Comparison of ENCODE assay signal across 21 mouse cellular contexts in genomic region chr2:106461021-106461420, GRCm38 (mm10).
DNase-seq lines count a peak whose midpoint lies in the region; ATAC-seq lines count a peak whose summit lies in the region.
"Had no signal": no experiment of that assay in that cellular context is flagged by ENCODE, and none has a peak within 500 bp of the region (broad histone marks: within the 10 kb centered on the region; RNA-seq: fewer than 3 reads in every experiment).

No protein-coding gene starts in this region.

- intact Hi-C loops in heart, postnatal 25 days (cut with DNase I) = no loop called here

- peak overlapping the region; percentile 71 for H3K27ac ChIP-seq in heart, embryonic 12.5 days (ENCODE audit: poor library complexity, severe bottlenecking)
- H3K27ac ChIP-seq in lung, embryonic 16.5 days (ENCODE audit: low read length) = no peak overlapping the region
- H3K27ac ChIP-seq in embryonic facial prominence, embryonic 11.5 days (replicated peaks; ENCODE audit: low read depth, low read length) = 0 out of 2 replicates have a peak overlapping the region, but pooled peaks have one; percentile 23
- no peak overlapping the region for H3K27ac ChIP-seq in limb, embryonic 13.5 days
- H3K27ac ChIP-seq: hindbrain, embryonic 13.5 days; kidney, embryonic 15.5 days; liver, embryonic 15.5 days; midbrain, embryonic 10.5 days; neural tube, embryonic 13.5 days had no signal

- no peak overlapping the region for H3K9ac ChIP-seq in heart, embryonic 12.5 days
- no peak overlapping the region for H3K9ac ChIP-seq in lung, embryonic 16.5 days (ENCODE audit: low read length)
- H3K9ac ChIP-seq in embryonic facial prominence, embryonic 11.5 days (replicated peaks; ENCODE audit: low read length) = no peak overlapping the region
- H3K9ac ChIP-seq in limb, embryonic 13.5 days = no peak overlapping the region
- H3K9ac ChIP-seq: embryonic facial prominence, embryonic 12.5 days; hindbrain, embryonic 13.5 days; kidney, embryonic 15.5 days; liver, embryonic 15.5 days; neural tube, embryonic 13.5 days had no signal

- 0 out of 2 replicates have a peak, but pooled peaks have one; percentile 40 for ATAC-seq in heart, embryonic 12.5 days (ENCODE audit: insufficient number of reproducible peaks, low FRiP score)
- no peak for ATAC-seq in lung, embryonic 16.5 days (ENCODE audit: low read depth)
- ATAC-seq in embryonic facial prominence, embryonic 11.5 days (replicated peaks; ENCODE audit: insufficient number of reproducible peaks, low FRiP score, low TSS enrichment, low read depth) = peak; percentile 50
- no peak for ATAC-seq in limb, embryonic 13.5 days (ENCODE audit: low FRiP score, low read depth)
- ATAC-seq: activated CD4-positive, CD25-positive, alpha-beta regulatory T cell, adult 4 months; intestine, embryonic 16.5 days had no signal

- H3K27me3 ChIP-seq in heart, embryonic 12.5 days (replicated peaks) = no peaks in the 10 kb centered on the region
- no peaks in the 10 kb centered on the region for H3K27me3 ChIP-seq in lung, embryonic 16.5 days (ENCODE audit: control insufficient read depth, insufficient read depth, low read depth, low read length)
- no peaks in the 10 kb centered on the region for H3K27me3 ChIP-seq in embryonic facial prominence, embryonic 11.5 days (ENCODE audit: control insufficient read depth, insufficient read depth, low read length)
- no peaks in the 10 kb centered on the region for H3K27me3 ChIP-seq in limb, embryonic 13.5 days
- H3K27me3 ChIP-seq: embryonic facial prominence, embryonic 12.5 days; hindbrain, embryonic 13.5 days; kidney, embryonic 15.5 days; liver, embryonic 15.5 days; neural tube, embryonic 13.5 days had no signal

- 24% methylated on average over 8 of the region's 8 CpGs for WGBS in heart, embryonic 12.5 days
- 29% methylated on average over 8 of the region's 8 CpGs for WGBS in lung, embryonic 16.5 days
- WGBS in embryonic facial prominence, embryonic 11.5 days = 18% methylated on average over 8 of the region's 8 CpGs
- WGBS in limb, embryonic 13.5 days = 20% methylated on average over 8 of the region's 8 CpGs

- DNase-seq in heart, postnatal 25 days (ENCODE audit: low spot score) = no peak
- DNase-seq in lung, postnatal 25 days (ENCODE audit: low spot score) = no peak
- peak; percentile 85 for DNase-seq in embryonic facial prominence, embryonic 11.5 days (ENCODE audit: low spot score)
- no peak for DNase-seq in adrenal gland, postnatal 4 days (ENCODE audit: low spot score in 2 of 2)
- DNase-seq in retina, postnatal 1 day = no peak
- DNase-seq: adrenal gland, postnatal 36 days; B cell, adult 2 months; cerebellum, postnatal 10 days; right cerebral cortex, postnatal 25 days; thymus, postnatal 25 days had no signal

- H3K36me3 ChIP-seq in heart, embryonic 12.5 days = no peaks in the 10 kb centered on the region
- H3K36me3 ChIP-seq in lung, embryonic 16.5 days (ENCODE audit: control insufficient read depth, insufficient read depth, low read length) = no peaks in the 10 kb centered on the region
- H3K36me3 ChIP-seq in embryonic facial prominence, embryonic 11.5 days (replicated peaks; ENCODE audit: control insufficient read depth, insufficient read depth, low read depth, low read length) = no peaks in the 10 kb centered on the region
- H3K36me3 ChIP-seq in limb, embryonic 13.5 days = no peaks in the 10 kb centered on the region
- H3K36me3 ChIP-seq: embryonic facial prominence, embryonic 12.5 days; hindbrain, embryonic 13.5 days; kidney, embryonic 15.5 days; liver, embryonic 15.5 days; midbrain, embryonic 10.5 days; neural tube, embryonic 13.5 days had no signal

- H3K4me3 ChIP-seq in heart, embryonic 12.5 days = no peak overlapping the region
- H3K4me3 ChIP-seq in lung, embryonic 16.5 days (ENCODE audit: low read length) = no peak overlapping the region
- no peak overlapping the region for H3K4me3 ChIP-seq in embryonic facial prominence, embryonic 11.5 days (ENCODE audit: low read depth, low read length)
- H3K4me3 ChIP-seq in limb, embryonic 13.5 days = no peak overlapping the region
- H3K4me3 ChIP-seq: embryonic facial prominence, embryonic 12.5 days; hindbrain, embryonic 13.5 days; kidney, embryonic 15.5 days; liver, embryonic 15.5 days; midbrain, embryonic 10.5 days; neural tube, embryonic 13.5 days had no signal

- peak overlapping the region; percentile 51 for H3K4me2 ChIP-seq in heart, embryonic 12.5 days
- H3K4me2 ChIP-seq in lung, embryonic 16.5 days (ENCODE audit: low read depth, low read length) = 0 out of 2 replicates have a peak overlapping the region, but pooled peaks have one; percentile 6
- H3K4me2 ChIP-seq in embryonic facial prominence, embryonic 11.5 days (ENCODE audit: low read depth, low read length) = no peak overlapping the region
- H3K4me2 ChIP-seq in limb, embryonic 13.5 days (replicated peaks) = 0 out of 2 replicates have a peak overlapping the region, but pooled peaks have one; percentile 2
- H3K4me2 ChIP-seq: embryonic facial prominence, embryonic 12.5 days; hindbrain, embryonic 13.5 days; kidney, embryonic 15.5 days; liver, embryonic 15.5 days; neural tube, embryonic 13.5 days had no signal

- peaks cover 28% of the 10 kb centered on the region for H3K4me1 ChIP-seq in heart, embryonic 12.5 days (replicated peaks)
- no peaks in the 10 kb centered on the region; the same call in 1 of the 2 replicates for H3K4me1 ChIP-seq in lung, embryonic 16.5 days (replicated peaks; ENCODE audit: control insufficient read depth, insufficient read depth, low read length)
- no peaks in the 10 kb centered on the region; the same call in 1 of the 2 replicates for H3K4me1 ChIP-seq in embryonic facial prominence, embryonic 11.5 days (ENCODE audit: control insufficient read depth, insufficient read depth, low read length)
- peaks cover 29% of the 10 kb centered on the region for H3K4me1 ChIP-seq in limb, embryonic 13.5 days
- H3K4me1 ChIP-seq: kidney, embryonic 15.5 days; liver, embryonic 15.5 days; neural tube, embryonic 13.5 days had no signal

- H3K9me3 ChIP-seq in heart, embryonic 12.5 days (replicated peaks) = no peaks in the 10 kb centered on the region
- no peaks in the 10 kb centered on the region for H3K9me3 ChIP-seq in lung, embryonic 16.5 days (ENCODE audit: control insufficient read depth, low read length)
- H3K9me3 ChIP-seq in embryonic facial prominence, embryonic 11.5 days (replicated peaks; ENCODE audit: control insufficient read depth, low read length) = no peaks in the 10 kb centered on the region
- H3K9me3 ChIP-seq in limb, embryonic 13.5 days = no peaks in the 10 kb centered on the region
- H3K9me3 ChIP-seq: embryonic facial prominence, embryonic 12.5 days; hindbrain, embryonic 13.5 days; kidney, embryonic 15.5 days; liver, embryonic 15.5 days; midbrain, embryonic 10.5 days; neural tube, embryonic 13.5 days had no signal

Comparison
In these comparisons a context has a peak if more than half of its experiments do, and no peak if none do; other contexts are left out.
1. ATAC-seq: peak in heart, embryonic 12.5 days (single experiment) and embryonic facial prominence, embryonic 11.5 days (single experiment); none in lung, embryonic 16.5 days (single experiment) and limb, embryonic 13.5 days (single experiment).
2. H3K27ac ChIP-seq: peak in heart, embryonic 12.5 days (single experiment) and embryonic facial prominence, embryonic 11.5 days (single experiment); none in lung, embryonic 16.5 days (single experiment) and limb, embryonic 13.5 days (single experiment).